Mouse (Mus musculus) left cerebral cortex, postnatal 36 days (tissue): ENCODE results near the gene Vmn2r113. TPM values are rescaled to one million over a fixed set of nuclear protein-coding genes. Genes with fewer than 3 reads are reported as not detected.
"Not testable (repeated sequence)": the region's sequence is repeated elsewhere in the genome, so short reads cannot be mapped to it uniquely, and the experiment has no call there.

Experiments used
- DNase-seq, 2 experiments: peaks; one replicate each; pipeline ENCODE4 v3.0.0; 2021 to 2022; ENCODE audit warnings: low spot score in 2 of 2, mixed read lengths in 1 of 2
- intact Hi-C: fragments of 180-260 bp; cut with DNase I; formaldehyde crosslinking; loops from one replicate; pipeline ENCODE4 v1.15.1; 2025
- total RNA-seq, 2 experiments: library from RNA; stranded (reverse); gene quantifications; 2 replicates each; pipeline ENCODE4 v1.2.3; 2021

The Vmn2r113 gene
- total RNA-seq: not detected

GRCm38 (mm10) chr17:22942684-22943083 lies at the start of gene Vmn2r113:
Gene Vmn2r113 (plus strand): TSS chr17:22942984.
- intact Hi-C loops, DNase-seq: not testable (repeated sequence)

Other genes with a start within 250 kb of the Vmn2r113 start
- gene Zfp945, start 75.8 kb upstream of the Vmn2r113 start, total RNA-seq: 10 to 100 TPM; 14.4 to 16.1 TPM
- not detected for gene Vmn2r-ps130, start 118.2 kb downstream of the Vmn2r113 start, total RNA-seq